ENCODE assay signal across 8 mouse cellular contexts in genomic region chr2:30952824-30953490, GRCm38 (mm10). TPM values are rescaled to one million over a fixed set of nuclear protein-coding genes. Genes with fewer than 3 reads are reported as not detected.
DNase-seq lines count a peak whose midpoint lies in the region; ATAC-seq and TF ChIP-seq lines count a peak whose summit lies in the region.

Gene Tor1b (plus strand): TSS chr2:30952959.

- under 1% methylated on average over 60 of the region's 60 CpGs for WGBS in forebrain, embryonic 10.5 days
- under 1% methylated on average over 60 of the region's 60 CpGs for WGBS in heart, embryonic 15.5 days
- under 1% methylated on average over 57 of the region's 60 CpGs for WGBS in liver, embryonic 16.5 days (ENCODE audit: insufficient replicate concordance)
- under 1% methylated on average over 60 of the region's 60 CpGs for WGBS in neural tube, embryonic 13.5 days

- H3K9me3 ChIP-seq in CH12.LX (replicated peaks; ENCODE audit: low read length) = peaks cover 13% of the 10 kb centered on the region
- no peaks in the 10 kb centered on the region for H3K9me3 ChIP-seq in forebrain, embryonic 10.5 days
- H3K9me3 ChIP-seq in heart, embryonic 15.5 days (replicated peaks) = no peaks in the 10 kb centered on the region
- H3K9me3 ChIP-seq in liver, embryonic 16.5 days (replicated peaks; ENCODE audit: control insufficient read depth, low read length) = no peaks in the 10 kb centered on the region
- H3K9me3 ChIP-seq in neural tube, embryonic 13.5 days = no peaks in the 10 kb centered on the region

- H3K4me1 ChIP-seq in CH12.LX (ENCODE audit: control insufficient read depth in 1 of 2, insufficient read depth in 2 of 2) = peaks cover 6 to 32% of the 10 kb centered on the region in 2 experiments; a peak in 3 of 4 replicates
- H3K4me1 ChIP-seq in forebrain, embryonic 10.5 days = peaks cover 37% of the 10 kb centered on the region
- peaks cover 25% of the 10 kb centered on the region for H3K4me1 ChIP-seq in heart, embryonic 15.5 days (replicated peaks)
- H3K4me1 ChIP-seq in liver, embryonic 16.5 days (ENCODE audit: control insufficient read depth, low read depth, low read length) = peaks cover 22% of the 10 kb centered on the region
- peaks cover 37% of the 10 kb centered on the region for H3K4me1 ChIP-seq in neural tube, embryonic 13.5 days (replicated peaks)
- peaks cover 10% of the 10 kb centered on the region for H3K4me1 ChIP-seq in testis, adult 2 months (ENCODE audit: control insufficient read depth, insufficient read depth, low read length)

- H3K4me3 ChIP-seq in CH12.LX (replicated peaks in 1 of 3; ENCODE audit: low read depth in 2 of 3, low read length in 2 of 3, poor library complexity in 1 of 3) = peak within 1 kb of the TSS; percentile 80 to 88 (median 88)
- H3K4me3 ChIP-seq in forebrain, embryonic 10.5 days = peak within 1 kb of the TSS; percentile 98
- H3K4me3 ChIP-seq in heart, embryonic 15.5 days = peak within 1 kb of the TSS; percentile 95
- H3K4me3 ChIP-seq in liver, embryonic 16.5 days (ENCODE audit: low read depth, low read length) = peak within 1 kb of the TSS; percentile 79
- peak within 1 kb of the TSS; percentile 85 for H3K4me3 ChIP-seq in neural tube, embryonic 13.5 days
- peak within 1 kb of the TSS; percentile 89 for H3K4me3 ChIP-seq in testis, adult 2 months (ENCODE audit: control insufficient read depth, low read depth, low read length)

- H3K36me3 ChIP-seq in CH12.LX (replicated peaks in 1 of 2; ENCODE audit: control insufficient read depth in 1 of 2, insufficient read depth in 1 of 2, low read length in 1 of 2) = peaks cover 25 to 35% of the 10 kb centered on the region in 2 experiments
- peaks cover 39% of the 10 kb centered on the region for H3K36me3 ChIP-seq in forebrain, embryonic 10.5 days (replicated peaks)
- H3K36me3 ChIP-seq in heart, embryonic 15.5 days = peaks cover 18% of the 10 kb centered on the region
- peaks cover 18% of the 10 kb centered on the region for H3K36me3 ChIP-seq in liver, embryonic 16.5 days (ENCODE audit: control insufficient read depth, insufficient read depth)
- H3K36me3 ChIP-seq in neural tube, embryonic 13.5 days = peaks cover 30% of the 10 kb centered on the region
- H3K36me3 ChIP-seq in testis, adult 2 months (ENCODE audit: control insufficient read depth, insufficient read depth, low read length) = no peaks in the 10 kb centered on the region; the same call in none of the 2 replicates

- in situ Hi-C loops in CH12.LX (cut with MboI; ENCODE audit: low pct_ligation_motif_present, low pct_unique_long_range_greater_than_20kb, low sequenced_read_pairs) = no loop called here

- ATAC-seq in heart, embryonic 15.5 days (replicated peaks; ENCODE audit: insufficient number of reproducible peaks, insufficient read depth, low FRiP score, low read depth) = peak; percentile 89
- ATAC-seq in liver, embryonic 16.5 days (ENCODE audit: low read depth) = peak; percentile 87
- peak; percentile 95 for ATAC-seq in neural tube, embryonic 13.5 days (ENCODE audit: low read depth)

- peak; percentile 94 for DNase-seq in CH12.LX (ENCODE audit: extremely low read depth)
- peak; percentile 82 for DNase-seq in c-Kit-negative CD71-positive TER-119-positive erythroid progenitor cells, embryonic 14.5 days (ENCODE audit: low read depth, low spot score)
- DNase-seq in forebrain, embryonic 10.5 days (ENCODE audit: extremely low spot score, low spot score) = peak; percentile 91
- peak; percentile 91 to 93 for DNase-seq in kidney, postnatal 25 days

- peak within 1 kb of the TSS; percentile 82 for H3K4me2 ChIP-seq in CH12.LX (ENCODE audit: insufficient read depth, low read depth, poor library complexity, severe bottlenecking)
- H3K4me2 ChIP-seq in heart, embryonic 15.5 days = peak within 1 kb of the TSS; percentile 93
- H3K4me2 ChIP-seq in liver, embryonic 16.5 days (ENCODE audit: low read depth, low read length) = peak within 1 kb of the TSS; percentile 79
- H3K4me2 ChIP-seq in neural tube, embryonic 13.5 days = peak within 1 kb of the TSS; percentile 92

- peak within 1 kb of the TSS; percentile 46 for H3K27ac ChIP-seq in CH12.LX (ENCODE audit: insufficient read depth, low read depth)
- peak within 1 kb of the TSS; percentile 95 for H3K27ac ChIP-seq in forebrain, embryonic 10.5 days
- peak within 1 kb of the TSS; percentile 86 for H3K27ac ChIP-seq in heart, embryonic 15.5 days
- peak within 1 kb of the TSS; percentile 86 for H3K27ac ChIP-seq in liver, embryonic 16.5 days (ENCODE audit: low read length)
- H3K27ac ChIP-seq in neural tube, embryonic 13.5 days (replicated peaks) = peak within 1 kb of the TSS; percentile 91
- H3K27ac ChIP-seq in testis, adult 2 months (ENCODE audit: control insufficient read depth, insufficient read depth, low read depth, low read length) = peak within 1 kb of the TSS; percentile 67

- no peak for TF ChIP-seq EP300 in CH12.LX (IDR thresholded peaks at IDR 0.05; ENCODE audit: low read length)

- peaks cover 34% of the 10 kb centered on the region for H3K79me2 ChIP-seq in CH12.LX (replicated peaks; ENCODE audit: control insufficient read depth, extremely low read depth, insufficient read depth, poor library complexity, severe bottlenecking)

- peak within 1 kb of the TSS; percentile 82 for H3K9ac ChIP-seq in CH12.LX (ENCODE audit: insufficient read depth, low read depth)
- H3K9ac ChIP-seq in heart, embryonic 15.5 days = peak within 1 kb of the TSS; percentile 95
- peak within 1 kb of the TSS; percentile 87 for H3K9ac ChIP-seq in liver, embryonic 16.5 days (ENCODE audit: low read depth, low read length)
- peak within 1 kb of the TSS; percentile 93 for H3K9ac ChIP-seq in neural tube, embryonic 13.5 days

- dilution Hi-C loops in CH12.LX (cut with MboI; ENCODE audit: extremely low pct_ligation_motif_present, extremely low pct_unique_long_range_greater_than_20kb, low sequenced_read_pairs) = no loop called here

- TF ChIP-seq CTCF in CH12.LX (conservative IDR thresholded peaks at IDR 0.05 in 1 of 2, IDR thresholded peaks at IDR 0.05 in 1 of 2; ENCODE audit: low read depth in 2 of 2, low read length in 2 of 2) = peak in 1 of 2 experiments; percentile 34; a peak in 2 of 4 replicates
- TF ChIP-seq CTCF in testis, adult 2 months (IDR thresholded peaks at IDR 0.05; ENCODE audit: control insufficient read depth, insufficient read depth, insufficient replicate concordance, low read depth, low read length) = no peak

- no peak for TF ChIP-seq RAD21 in CH12.LX (IDR thresholded peaks at IDR 0.05; ENCODE audit: low read depth, low read length)

- H3K27me3 ChIP-seq in CH12.LX (replicated peaks) = peaks cover 27% of the 10 kb centered on the region
- H3K27me3 ChIP-seq in forebrain, embryonic 10.5 days (ENCODE audit: poor library complexity, severe bottlenecking) = no peaks in the 10 kb centered on the region
- H3K27me3 ChIP-seq in heart, embryonic 15.5 days = no peaks in the 10 kb centered on the region
- H3K27me3 ChIP-seq in liver, embryonic 16.5 days (ENCODE audit: control insufficient read depth, insufficient read depth, low read depth, low read length) = no peaks in the 10 kb centered on the region
- peaks cover 3% of the 10 kb centered on the region; the same call in 1 of the 2 replicates for H3K27me3 ChIP-seq in neural tube, embryonic 13.5 days
- H3K27me3 ChIP-seq in testis, adult 2 months (ENCODE audit: control insufficient read depth, insufficient read depth, low read length) = no peaks in the 10 kb centered on the region

- peak; percentile 99 for TF ChIP-seq POLR2A in CH12.LX (IDR thresholded peaks at IDR 0.05; ENCODE audit: low read depth, low read length)
- peak; percentile 97 for TF ChIP-seq POLR2A in testis, adult 2 months (IDR thresholded peaks at IDR 0.05; ENCODE audit: control insufficient read depth, low read depth, low read length)

TF ChIP-seq in CH12.LX, 34 proteins besides CTCF, POLR2A, EP300 and RAD21 (continues in another document):
- no peak for TF ChIP-seq CHD2 (IDR thresholded peaks at IDR 0.05; ENCODE audit: low read length)
- TF ChIP-seq SMC3 (IDR thresholded peaks at IDR 0.05; ENCODE audit: low read depth, low read length) = no peak
- TF ChIP-seq ZKSCAN1 (IDR thresholded peaks at IDR 0.05; ENCODE audit: borderline replicate concordance, low read depth, low read length) = no peak
- TF ChIP-seq ELF1 (IDR thresholded peaks at IDR 0.05; ENCODE audit: low read depth, low read length) = peak; percentile 90
- peak; percentile 99 for TF ChIP-seq NELFE (IDR thresholded peaks at IDR 0.05; ENCODE audit: low read depth, low read length)
- no peak for TF ChIP-seq RCOR1 (conservative IDR thresholded peaks at IDR 0.05; ENCODE audit: low read depth, low read length)
- peak; percentile 73 for TF ChIP-seq TCF12 (IDR thresholded peaks at IDR 0.05; ENCODE audit: low read depth, low read length)
- TF ChIP-seq BHLHE40 (IDR thresholded peaks at IDR 0.05; ENCODE audit: low read depth, low read length) = no peak
- peak; percentile 75 for TF ChIP-seq HCFC1 (IDR thresholded peaks at IDR 0.05; ENCODE audit: low read depth, low read length)
- TF ChIP-seq SIN3A (IDR thresholded peaks at IDR 0.05; ENCODE audit: low read length) = peak; percentile 94; the same call in 1 of the 2 replicates
- peak; percentile 70; the same call in 1 of the 2 replicates for TF ChIP-seq TBP (conservative IDR thresholded peaks at IDR 0.05; ENCODE audit: low read depth, low read length)
- peak; percentile 80 for TF ChIP-seq NRF1 (IDR thresholded peaks at IDR 0.05; ENCODE audit: low read depth, low read length)
- TF ChIP-seq ETS1 (conservative IDR thresholded peaks at IDR 0.05; ENCODE audit: low read depth, low read length) = no peak
- TF ChIP-seq ZMIZ1 (IDR thresholded peaks at IDR 0.05; ENCODE audit: low read depth, low read length) = peak; percentile 93
- peak; percentile 89; the same call in 1 of the 2 replicates for TF ChIP-seq POLR2AphosphoS2 (IDR thresholded peaks at IDR 0.05; ENCODE audit: low read depth, low read length)
- TF ChIP-seq ZNF384 (IDR thresholded peaks at IDR 0.05; ENCODE audit: low read depth, low read length) = no peak
- no peak for TF ChIP-seq JUN (IDR thresholded peaks at IDR 0.05; ENCODE audit: insufficient read depth, low read depth, low read length)
- 0 out of 2 replicates have a peak, but pooled peaks have one; percentile 7 for TF ChIP-seq KAT2A (IDR thresholded peaks at IDR 0.05; ENCODE audit: insufficient replicate concordance, low read length)
- no peak for TF ChIP-seq CHD1 (IDR thresholded peaks at IDR 0.05; ENCODE audit: low read depth, low read length)

RNA-seq across cellular contexts. Expression of gene Tor1b, which starts in this region (rescaled TPM):
- total RNA-seq in CH12.LX (2012; rRNA removed) = 25.3 and 31.8 TPM in 2 replicates
- 30.1 and 31.1 TPM in 2 replicates for total RNA-seq in CH12.LX (2014; rRNA removed)
- 19.5 and 23.1 TPM in 2 replicates for polyA plus RNA-seq in CH12.LX (2012; ENCODE audit: insufficient read length, low read depth)
- 23.6 and 24.2 TPM in 2 replicates for polyA plus RNA-seq in forebrain, embryonic 10.5 days (2016; fragmentation: Nextera tagmentation; extraction: Ambion mirVana)
- polyA plus RNA-seq in heart, embryonic 15.5 days (2015; fragmentation: Nextera tagmentation; extraction: Ambion mirVana) = 20.4 and 25.0 TPM in 2 replicates
- 15.8 and 15.9 TPM in 2 replicates for polyA plus RNA-seq in liver, embryonic 16.5 days (2015; fragmentation: Nextera tagmentation; extraction: Ambion mirVana)
- polyA plus RNA-seq in neural tube, embryonic 13.5 days (2015; fragmentation: Nextera tagmentation; extraction: Ambion mirVana) = 14.9 and 16.3 TPM in 2 replicates
- 12.9 and 14.0 TPM in 2 replicates for polyA plus RNA-seq in testis, adult 2 months (2012; rRNA removed)

Comparison
In these comparisons a context has a peak if more than half of its experiments do, and no peak if none do; other contexts are left out.
1. Peak in every context shown above with its lines: DNase-seq, ATAC-seq, H3K4me3 ChIP-seq and H3K27ac ChIP-seq.